Mouse (Mus musculus) urinary bladder, postnatal 0 days (tissue): ENCODE data around the gene Taar8b. TPM values are rescaled to one million over a fixed set of nuclear protein-coding genes. Genes with fewer than 3 reads are reported as not detected.

Experiments
- polyA plus RNA-seq: library from polyadenylated mRNA; unstranded; fragments of >200 nt; fragmentation: Nextera tagmentation; extraction: Ambion mirVana; gene quantifications from 2 replicates; pipeline ENCODE4 v1.2.1, GENCODE M21; 2015

Taar8b gene
- polyA plus RNA-seq, result not detected in 2 replicates

DNA sequence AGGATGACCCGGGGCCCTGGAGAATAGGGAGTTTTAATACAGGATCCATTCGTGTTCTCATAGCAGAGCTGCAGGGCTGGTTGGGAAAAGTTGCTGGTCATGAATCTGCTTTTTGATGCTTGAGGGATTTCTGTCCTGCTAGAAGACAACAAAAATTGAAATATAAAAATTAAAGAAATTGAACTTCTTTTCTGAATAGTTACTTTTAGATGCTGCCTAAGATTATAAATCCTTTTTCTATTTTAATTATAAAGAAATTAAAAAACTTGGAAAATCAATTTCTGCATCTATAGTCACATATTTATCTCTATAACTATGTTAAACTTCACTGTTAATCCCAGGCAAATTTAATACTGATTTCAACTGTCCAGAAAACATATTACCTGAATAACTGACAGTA is at the start of gene Taar8b:
TSS of gene Taar8b (minus strand) at position 101 of the 400 bp plus-strand sequence.

DNA sequence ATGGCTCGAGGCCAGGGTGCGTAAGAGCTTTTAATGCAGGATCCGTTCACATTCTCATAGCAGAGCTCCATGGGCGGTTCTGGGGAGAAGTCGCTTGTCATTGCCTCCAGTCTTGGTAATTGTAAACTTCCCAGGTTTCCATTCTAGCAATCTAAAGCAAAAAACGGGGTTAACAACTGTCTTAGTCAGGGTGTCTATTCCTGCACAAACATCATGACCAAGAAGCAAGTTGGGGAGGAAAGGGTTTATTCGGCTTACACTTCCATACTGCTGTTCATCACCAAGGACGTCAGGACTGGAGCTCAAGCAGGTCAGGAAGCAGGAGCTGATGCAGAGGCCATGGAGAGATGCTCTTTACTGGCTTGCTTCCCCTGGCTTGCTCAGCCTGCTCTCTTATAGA is 17.3 kb upstream of the Taar8b start, which contains the start of gene Taar9:
TSS of gene Taar9 (minus strand) at position 101 of the 400 bp plus-strand sequence.

GRCm38 (mm10) chr10:24101812-24102211 is 9.7 kb upstream of the Taar8b start, which contains the start of gene Taar8c:
Gene Taar8c, minus strand, starts transcription at chr10:24101912.

DNA sequence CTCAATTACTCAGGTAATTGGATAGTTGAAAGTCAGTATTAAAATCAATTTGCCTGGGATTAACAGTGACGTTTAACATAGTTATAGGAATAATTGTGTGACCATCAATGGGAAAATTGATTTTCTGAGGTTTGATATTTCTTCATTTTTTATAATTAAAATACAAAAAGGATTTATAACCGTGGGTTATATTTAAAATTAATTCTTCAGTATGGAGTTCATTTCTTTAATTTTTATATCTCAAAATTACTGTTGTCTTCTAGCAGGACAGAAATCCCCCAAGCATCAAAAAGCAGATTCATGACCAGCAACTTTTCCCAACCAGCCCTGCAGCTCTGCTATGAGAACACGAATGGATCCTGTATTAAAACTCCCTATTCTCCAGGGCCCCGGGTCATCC is 15.9 kb downstream of the Taar8b start, which contains the start of gene Taar8a:
TSS of gene Taar8a (plus strand) at position 301 of the 400 bp plus-strand sequence.

GRCm38 (mm10) chr10:24049210-24049609 is 42.9 kb downstream of the Taar8b start, which contains the start of gene Taar7f:
Gene Taar7f, plus strand, starts transcription at chr10:24049510.

Other genes with a start within 250 kb of the Taar8b start
- 0.19 and 0.26 TPM in 2 replicates for gene Vnn3, start 240.8 kb downstream of the Taar8b start, polyA plus RNA-seq
- gene Vnn1, start 197.6 kb downstream of the Taar8b start, polyA plus RNA-seq, result 1.3 and 2.5 TPM in 2 replicates
- gene Taar1, start 171.9 kb downstream of the Taar8b start, polyA plus RNA-seq, result not detected in 2 replicates
- not detected in 2 replicates for gene Taar2, start 153.7 kb downstream of the Taar8b start, polyA plus RNA-seq
- not detected in 2 replicates for gene Taar3, start 142.7 kb downstream of the Taar8b start, polyA plus RNA-seq
- gene Taar4, start 131.8 kb downstream of the Taar8b start, polyA plus RNA-seq, result not detected in 2 replicates
- gene Taar5, start 121.6 kb downstream of the Taar8b start, polyA plus RNA-seq, result not detected in 2 replicates
- gene Taar6, start 106.6 kb downstream of the Taar8b start, polyA plus RNA-seq, result not detected in 2 replicates
- gene Taar7a, start 98.8 kb downstream of the Taar8b start, polyA plus RNA-seq, result not detected in 2 replicates
- not detected in 2 replicates for gene Taar7b, start 92.4 kb downstream of the Taar8b start, polyA plus RNA-seq
- gene Taar7d, start 65.1 kb downstream of the Taar8b start, polyA plus RNA-seq, result not detected in 2 replicates
- not detected in 2 replicates for gene Taar7e, start 54.7 kb downstream of the Taar8b start, polyA plus RNA-seq
- not detected in 2 replicates for gene Taar7f, start 42.8 kb downstream of the Taar8b start, polyA plus RNA-seq
- gene Taar8a, start 15.8 kb downstream of the Taar8b start, polyA plus RNA-seq, result not detected in 2 replicates
- gene Taar8c, start 9.6 kb upstream of the Taar8b start, polyA plus RNA-seq, result not detected in 2 replicates
- gene Taar9, start 17.2 kb upstream of the Taar8b start, polyA plus RNA-seq, result not detected in 2 replicates
- 74.7 and 89.6 TPM in 2 replicates for gene Stx7, start 57.0 kb upstream of the Taar8b start, polyA plus RNA-seq
- 7.4 and 7.9 TPM in 2 replicates for gene Moxd1, start 131.2 kb upstream of the Taar8b start, polyA plus RNA-seq